Mouse (Mus musculus) intestine, postnatal 0 days (tissue): Measurements from ENCODE around the gene Kdm6b. TPM values are rescaled to one million over a fixed set of nuclear protein-coding genes. Genes with fewer than 3 reads are reported as not detected.

Source experiments
- ATAC-seq: fragments of 200-750 bp; cut with Nextera tagmentation; 2 replicates; pipeline ENCODE4 v1.8.0; 2017; ENCODE audit warnings: mild to moderate bottlenecking, moderate TSS enrichment, moderate library complexity
- H3K27ac ChIP-seq: fragments of 300-500 bp; sonication (generic); 2 replicates; pipeline ENCODE4 v1.5.1; 2014; ENCODE audit warnings: mild to moderate bottlenecking, low read depth, low read length, moderate library complexity
- H3K27me3 ChIP-seq: fragments of 300-500 bp; sonication (generic); replicated peaks from 2 replicates; pipeline ENCODE4 v1.6.1; 2014; ENCODE audit warnings: low read length, mixed read lengths; ENCODE audit not compliant: control insufficient read depth, insufficient read depth
- H3K36me3 ChIP-seq: fragments of 300-500 bp; sonication (generic); 2 replicates; pipeline ENCODE4 v1.6.1; 2014; ENCODE audit warnings: mild to moderate bottlenecking, moderate library complexity; ENCODE audit not compliant: control insufficient read depth, insufficient read depth
- H3K4me1 ChIP-seq: fragments of 300-500 bp; sonication (generic); replicated peaks from 2 replicates; pipeline ENCODE4 v1.6.1; 2014; ENCODE audit warnings: antibody characterized with exemption, low read length, mixed read lengths; ENCODE audit not compliant: control insufficient read depth, insufficient read depth
- H3K4me2 ChIP-seq: fragments of 300-500 bp; sonication (generic); replicated peaks from 2 replicates; pipeline ENCODE4 v1.6.1; 2014; ENCODE audit warnings: low read depth, mild to moderate bottlenecking, moderate library complexity
- H3K4me3 ChIP-seq: fragments of 300-500 bp; sonication (generic); 2 replicates; pipeline ENCODE4 v1.5.1; 2014; ENCODE audit warnings: low read depth, low read length
- H3K9ac ChIP-seq: fragments of 300-500 bp; sonication (generic); 2 replicates; pipeline ENCODE4 v1.6.1; 2014; ENCODE audit warnings: mild to moderate bottlenecking, low read depth, low read length
- H3K9me3 ChIP-seq: fragments of 300-500 bp; sonication (generic); 2 replicates; pipeline ENCODE4 v1.6.1; 2016; ENCODE audit warnings: mixed run types; ENCODE audit not compliant: control insufficient read depth
- CTCF ChIP-seq: sonication (generic); IDR thresholded peaks from 2 replicates; pipeline ENCODE4 v1.5.1; 2016; ENCODE audit warnings: low read depth, mild to moderate bottlenecking, control low read depth, antibody characterized with exemption, moderate library complexity
- WGBS: fragments of 180-500 bp; shearing (Covaris S2); extraction: QIAGEN DNeasy Blood & Tissue Kit; methylation state at CpG from one replicate; pipeline ENCODE4 v1.1.7; 2014; 5-methylcytosine and 5-hydroxymethylcytosine counted together
- polyA plus RNA-seq: library from polyadenylated mRNA; unstranded; fragments of >200 nt; fragmentation: Nextera tagmentation; extraction: Ambion mirVana; gene quantifications from 2 replicates; pipeline ENCODE4 v1.2.1, GENCODE M21; 2015

Kdm6b gene
- polyA plus RNA-seq, 1 experiment from 2014 or later = 18.2 TPM

DNA sequence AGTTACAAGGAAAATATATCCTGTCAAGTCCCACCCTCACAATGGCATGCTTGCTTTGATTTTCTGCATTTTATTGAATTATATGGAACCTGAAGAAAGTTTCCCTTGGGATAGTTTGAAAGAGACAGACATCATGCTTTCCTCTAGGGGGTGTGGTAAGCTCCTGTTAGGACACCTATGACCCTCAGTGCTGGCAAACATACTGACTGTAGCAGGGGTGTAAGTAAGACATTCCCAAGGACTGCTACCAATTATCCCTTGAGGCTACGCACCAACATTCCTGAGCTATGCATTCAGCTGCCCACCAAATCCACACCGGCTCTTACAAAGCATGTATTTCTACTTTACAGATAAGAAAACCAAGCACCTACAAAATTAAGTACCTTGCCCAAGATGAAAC, 51.0 kb downstream of the Kdm6b start:
- Histone ChIP-seq H3K27ac (no peak overlapping the region), H3K9ac (no peak overlapping the region), H3K36me3 (peaks cover 45% of the 10 kb centered on the region), H3K4me1 (peaks cover 22% of the 10 kb centered on the region), H3K9me3 (no peaks in the 10 kb centered on the region), H3K27me3 (no peaks in the 10 kb centered on the region), H3K4me3 (no peak overlapping the region), H3K4me2 (no peak overlapping the region)
- 88% methylated on average over 2 of the region's 2 CpGs for WGBS
- ATAC-seq = no peak
- TF ChIP-seq CTCF = peak; percentile 54

DNA sequence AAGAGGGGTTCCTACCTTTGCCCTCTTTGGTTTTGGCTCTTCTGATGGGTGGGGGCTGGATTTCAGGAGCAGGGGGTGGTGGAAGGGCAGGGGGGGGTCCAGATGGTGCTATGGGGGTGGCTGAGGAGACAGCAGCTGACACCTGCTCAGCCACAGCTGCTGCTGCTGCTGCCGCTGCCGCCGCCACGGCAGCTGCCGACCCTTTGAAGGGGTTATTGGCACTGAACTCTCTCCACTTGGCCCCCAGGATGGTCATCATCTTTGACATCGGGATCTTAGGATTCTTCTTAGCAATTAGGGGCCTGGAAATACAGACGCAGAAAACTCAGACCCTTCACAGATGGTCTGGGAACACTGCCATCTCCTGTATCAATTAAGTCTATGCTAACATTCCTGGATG, 51.5 kb downstream of the Kdm6b start:
- Histone ChIP-seq H3K36me3 (peaks cover 50% of the 10 kb centered on the region), H3K27me3 (no peaks in the 10 kb centered on the region), H3K4me2 (no peak overlapping the region), H3K9ac (no peak overlapping the region), H3K4me1 (peaks cover 22% of the 10 kb centered on the region), H3K4me3 (no peak overlapping the region), H3K9me3 (no peaks in the 10 kb centered on the region), H3K27ac (no peak overlapping the region; the same call in 1 of the 2 replicates)
- no peak for TF ChIP-seq CTCF
- 78% methylated on average over 7 of the region's 7 CpGs for WGBS
- no peak for ATAC-seq

DNA sequence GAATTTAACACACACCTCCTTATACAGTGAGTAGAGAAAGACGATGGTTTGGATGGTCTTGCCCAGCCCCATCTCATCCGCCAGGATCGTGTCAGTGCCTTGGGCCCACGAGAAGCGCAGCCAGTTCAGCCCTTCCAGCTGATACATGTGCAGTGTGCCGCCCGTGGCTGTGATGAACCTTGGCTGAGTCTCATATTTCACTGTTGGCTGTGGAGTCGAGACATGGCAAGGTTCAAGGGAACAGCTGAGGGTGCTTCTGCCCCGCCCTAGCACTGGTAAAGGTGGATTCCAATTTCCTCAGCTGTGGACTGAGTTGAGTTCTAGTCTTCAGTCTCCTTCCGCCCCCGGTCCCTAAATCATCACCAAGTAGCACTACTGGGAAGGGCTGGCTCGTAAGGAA, 55.8 kb downstream of the Kdm6b start:
- Histone ChIP-seq H3K4me3 (no peak overlapping the region), H3K9me3 (no peaks in the 10 kb centered on the region), H3K4me2 (no peak overlapping the region), H3K27ac (no peak overlapping the region), H3K27me3 (no peaks in the 10 kb centered on the region), H3K9ac (no peak overlapping the region), H3K36me3 (peaks cover 90% of the 10 kb centered on the region), H3K4me1 (no peaks in the 10 kb centered on the region)
- WGBS = 76% methylated on average over 12 of the region's 12 CpGs
- no peak for ATAC-seq
- no peak for TF ChIP-seq CTCF

DNA sequence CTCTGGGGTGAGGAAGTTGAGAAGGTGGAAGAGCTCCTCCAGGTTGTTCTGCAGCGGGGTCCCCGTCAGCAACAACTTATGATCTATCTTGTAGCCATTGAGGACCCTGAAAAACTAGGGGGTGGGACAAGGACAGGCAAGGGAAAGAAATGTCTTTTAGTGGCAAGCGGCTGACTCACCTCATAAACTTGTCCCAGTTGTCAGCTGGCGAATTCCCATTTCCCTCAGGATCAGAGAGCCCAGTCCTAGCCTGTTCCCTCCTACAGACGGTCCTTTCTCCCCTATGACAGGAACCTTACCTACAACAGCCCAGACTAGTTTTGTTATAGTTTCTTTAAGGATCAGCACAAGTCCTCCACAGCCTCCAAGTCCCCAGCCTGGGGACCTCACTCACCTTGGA, 56.9 kb downstream of the Kdm6b start:
- TF ChIP-seq CTCF = no peak
- no peaks in the 10 kb centered on the region for H3K9me3 ChIP-seq
- no peak overlapping the region for H3K9ac ChIP-seq
- H3K4me1 ChIP-seq = no peaks in the 10 kb centered on the region
- no peak for ATAC-seq
- WGBS = 91% methylated on average over 5 of the region's 5 CpGs
- no peaks in the 10 kb centered on the region for H3K27me3 ChIP-seq
- no peak overlapping the region for H3K4me3 ChIP-seq
- H3K4me2 ChIP-seq = no peak overlapping the region
- peaks cover 94% of the 10 kb centered on the region for H3K36me3 ChIP-seq
- peak overlapping the region; percentile 28; the same call in 1 of the 2 replicates for H3K27ac ChIP-seq

Other genes starting within 250 kb of the Kdm6b start
- gene Alox8, start 215.8 kb downstream of the Kdm6b start, polyA plus RNA-seq = not detected in 2 replicates
- 0.03 TPM in 1 of 2 replicates, not detected in the other for gene Gucy2e, start 176.6 kb downstream of the Kdm6b start, polyA plus RNA-seq
- 7.4 and 7.9 TPM in 2 replicates for gene Cntrob, start 89.9 kb downstream of the Kdm6b start, polyA plus RNA-seq
- gene Trappc1, start 89.7 kb downstream of the Kdm6b start, polyA plus RNA-seq = 173 and 182 TPM in 2 replicates
- gene Kcnab3, start 87.4 kb downstream of the Kdm6b start, polyA plus RNA-seq = 1.3 and 1.4 TPM in 2 replicates
- gene Rnf227, start 73.2 kb downstream of the Kdm6b start, polyA plus RNA-seq = 7.8 and 7.9 TPM in 2 replicates
- gene Chd3, start 44.3 kb downstream of the Kdm6b start, polyA plus RNA-seq = 19.4 and 24.8 TPM in 2 replicates
- 159 and 164 TPM in 2 replicates for gene Naa38, start 18.2 kb downstream of the Kdm6b start, polyA plus RNA-seq
- gene Cyb5d1, start 18.0 kb downstream of the Kdm6b start, polyA plus RNA-seq = 8.6 and 8.9 TPM in 2 replicates
- gene Tmem88, start 15.4 kb downstream of the Kdm6b start, polyA plus RNA-seq = 24.1 and 24.9 TPM in 2 replicates
- gene Dnah2, start 135.4 kb upstream of the Kdm6b start, polyA plus RNA-seq = 8.0 and 8.7 TPM in 2 replicates
- gene Efnb3, start 146.5 kb upstream of the Kdm6b start, polyA plus RNA-seq = 4.4 and 4.6 TPM in 2 replicates
- 14.3 and 14.7 TPM in 2 replicates for gene Wrap53, start 166.6 kb upstream of the Kdm6b start, polyA plus RNA-seq
- gene Trp53, start 166.7 kb upstream of the Kdm6b start, polyA plus RNA-seq = 48.0 and 49.6 TPM in 2 replicates
- 5.9 and 7.5 TPM in 2 replicates for gene Atp1b2, start 192.3 kb upstream of the Kdm6b start, polyA plus RNA-seq
- gene Shbg, start 204.2 kb upstream of the Kdm6b start, polyA plus RNA-seq = 0.24 TPM in 1 of 2 replicates, not detected in the other
- gene Sat2, start 208.3 kb upstream of the Kdm6b start, polyA plus RNA-seq = 34.1 and 40.3 TPM in 2 replicates
- gene Fxr2, start 219.3 kb upstream of the Kdm6b start, polyA plus RNA-seq = 9.8 and 10.8 TPM in 2 replicates
- not detected in 2 replicates for gene Sox15, start 241.6 kb upstream of the Kdm6b start, polyA plus RNA-seq
- gene Mpdu1, start 249.0 kb upstream of the Kdm6b start, polyA plus RNA-seq = 95.7 and 96.6 TPM in 2 replicates